Mouse (Mus musculus) CH12.LX (cell line): ENCODE measurements around the gene Gna12.

ENCODE experiments used
- BHLHE40 ChIP-seq: IDR thresholded peaks from 2 replicates; pipeline ENCODE4 v1.6.1; 2011; ENCODE audit warnings: mild to moderate bottlenecking, low read depth, low read length, improper control_type of control experiment
- CTCF ChIP-seq, 2 experiments: IDR thresholded peaks in 1 of 2; conservative IDR thresholded peaks in 1 of 2; 2 replicates each; pipeline ENCODE4 v1.5.1; 2011 to 2012; ENCODE audit warnings: low read depth in 2 of 2, low read length in 2 of 2, improper control_type of control experiment in 1 of 2, inconsistent platforms in 1 of 2, mild to moderate bottlenecking in 1 of 2, moderate library complexity in 1 of 2
- MAFK ChIP-seq: IDR thresholded peaks from 2 replicates; pipeline ENCODE4 v1.6.1; 2011; ENCODE audit warnings: low read length, improper control_type of control experiment; ENCODE audit not compliant: insufficient replicate concordance
- ZNF384 ChIP-seq: IDR thresholded peaks from 2 replicates; pipeline ENCODE4 v1.6.1; 2012; ENCODE audit warnings: low read depth, low read length, improper control_type of control experiment, inconsistent platforms

DNA sequence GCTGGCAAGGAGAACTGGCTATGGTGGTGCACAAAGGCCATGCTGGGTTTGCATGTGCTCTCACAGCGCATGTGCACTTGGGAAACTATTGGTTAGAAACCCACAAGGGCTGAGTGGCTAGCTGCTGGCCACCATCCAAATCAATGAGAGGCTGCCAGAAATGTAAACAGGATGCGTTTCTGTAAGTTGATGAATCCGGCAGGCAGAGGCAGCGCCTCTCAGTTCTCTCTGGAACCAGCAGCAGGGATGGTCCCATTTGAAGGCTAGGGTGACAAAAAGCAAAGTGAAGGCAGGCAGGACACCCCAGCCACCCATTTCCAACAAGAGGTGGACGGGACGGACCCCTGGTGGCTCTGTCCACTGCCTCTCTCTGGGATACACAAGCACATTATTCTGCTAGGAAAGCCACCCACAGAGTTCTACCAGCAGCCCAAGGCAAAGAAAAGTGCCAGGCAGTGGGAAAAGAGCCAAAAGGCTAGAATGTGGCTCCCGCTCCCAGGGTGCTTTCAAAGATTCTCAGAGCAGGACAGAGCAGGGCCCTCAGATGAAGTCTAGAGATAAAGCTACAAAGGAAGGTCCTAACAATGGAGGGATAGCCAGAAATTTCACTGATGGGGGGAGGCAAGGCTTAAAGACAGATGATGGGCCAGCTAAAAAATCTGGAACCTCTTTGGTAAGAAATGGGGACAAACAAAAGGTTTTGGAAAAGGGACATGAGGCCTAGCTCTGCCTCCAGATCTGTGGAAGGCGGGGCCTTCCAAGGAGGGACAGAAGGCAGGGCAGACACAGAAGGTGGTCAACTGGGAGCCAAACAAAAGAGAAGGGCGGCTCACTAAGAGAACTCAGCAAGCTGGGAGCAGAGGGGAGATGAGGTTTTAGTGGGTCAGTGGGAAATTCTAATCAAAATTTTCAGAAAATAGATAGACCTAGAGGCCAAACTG lies 39.0 kb downstream of the Gna12 start:
- no peak for TF ChIP-seq CTCF (conservative IDR thresholded peaks at IDR 0.05 in 1 of 2, IDR thresholded peaks at IDR 0.05 in 1 of 2; ENCODE audit: low read depth in 2 of 2, low read length in 2 of 2)
- TF ChIP-seq BHLHE40 = no peak
- TF ChIP-seq MAFK = no peak
- no peak for TF ChIP-seq ZNF384
